Mouse (Mus musculus): ENCODE data around the gene Fgf2. TPM values are rescaled to one million over a fixed set of nuclear protein-coding genes. Genes with fewer than 3 reads are reported as not detected.

Fgf2 gene
- polyA plus RNA-seq (2015; fragmentation: Illumina TruSeq; extraction: RNeasy Lipid Tissue Mini Kit (QIAGEN cat#74804); ENCODE audit: insufficient read depth, low replicate concordance) = 4.4 TPM

GRCm38 (mm10) chr3:37348221-37349165, at the start of gene Fgf2:
Fgf2 (plus strand) TSS chr3:37348346.

GRCm38 (mm10) chr3:37312370-37312941, 35.7 kb upstream of the Fgf2 start, which contains the start of the genes Bbs12 and Cetn4:
Bbs12 (plus strand) TSS chr3:37312554.
Cetn4 (minus strand) TSS chr3:37312708.

DNA sequence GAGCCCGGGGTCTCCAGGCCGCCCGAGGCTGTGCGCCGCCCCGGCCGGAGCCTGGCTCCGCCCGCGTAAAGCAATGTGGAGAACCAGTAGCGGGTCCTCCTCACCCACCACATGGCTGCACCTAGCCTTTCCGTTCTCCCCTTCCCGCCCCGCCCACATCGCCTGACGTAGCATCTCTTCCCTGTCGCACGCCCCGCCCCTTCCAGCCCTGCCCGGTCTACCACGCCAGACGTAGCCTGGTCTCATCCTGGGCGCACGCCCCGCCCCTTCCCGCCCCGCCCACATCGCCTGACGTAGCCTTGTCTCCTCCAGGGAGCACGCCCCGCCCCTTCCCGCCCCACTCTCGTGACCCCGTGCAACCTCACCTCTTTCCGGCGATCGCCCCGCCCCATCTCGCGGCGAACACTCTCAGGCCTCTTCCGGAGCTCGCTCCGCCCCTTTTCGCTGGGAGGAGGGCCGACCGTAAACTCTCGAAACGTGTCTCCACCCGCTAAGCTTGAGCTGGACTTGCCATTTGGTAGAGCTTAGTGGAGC, 71.4 kb downstream of the Fgf2 start, which contains the start of gene Spata5:
Gene Spata5 (plus strand): TSS at position 439 of the 534 bp plus-strand sequence.

GRCm38 (mm10) chr3:37420072-37420471, 71.9 kb downstream of the Fgf2 start, which contains the start of gene Nudt6:
Nudt6 (minus strand) TSS chr3:37420211.

Other genes with a start within 250 kb of the Fgf2 start
- gene Il2, start 222.4 kb upstream of the Fgf2 start, polyA plus RNA-seq (2015; fragmentation: Illumina TruSeq; extraction: RNeasy Lipid Tissue Mini Kit (QIAGEN cat#74804); ENCODE audit: insufficient read depth, low replicate concordance) = 0.36 TPM
- gene Il21, start 115.7 kb upstream of the Fgf2 start, polyA plus RNA-seq (2015; fragmentation: Illumina TruSeq; extraction: RNeasy Lipid Tissue Mini Kit (QIAGEN cat#74804); ENCODE audit: insufficient read depth, low replicate concordance) = 0.52 TPM
- gene Bbs12, start 35.8 kb upstream of the Fgf2 start, polyA plus RNA-seq (2015; fragmentation: Illumina TruSeq; extraction: RNeasy Lipid Tissue Mini Kit (QIAGEN cat#74804); ENCODE audit: insufficient read depth, low replicate concordance) = 9.3 TPM
- 3.1 TPM for gene Cetn4, start 35.6 kb upstream of the Fgf2 start, polyA plus RNA-seq (2015; fragmentation: Illumina TruSeq; extraction: RNeasy Lipid Tissue Mini Kit (QIAGEN cat#74804); ENCODE audit: insufficient read depth, low replicate concordance)
- 32.7 TPM for gene Spata5, start 71.5 kb downstream of the Fgf2 start, polyA plus RNA-seq (2015; fragmentation: Illumina TruSeq; extraction: RNeasy Lipid Tissue Mini Kit (QIAGEN cat#74804); ENCODE audit: insufficient read depth, low replicate concordance)
- 12.6 TPM for gene Nudt6, start 71.9 kb downstream of the Fgf2 start, polyA plus RNA-seq (2015; fragmentation: Illumina TruSeq; extraction: RNeasy Lipid Tissue Mini Kit (QIAGEN cat#74804); ENCODE audit: insufficient read depth, low replicate concordance)

All from spleen, adult 10 weeks (tissue).